Mouse (Mus musculus) cerebellum, postnatal 36 days (tissue): Measurements from ENCODE around the gene Arhgap19.

ENCODE experiments used
- DNase-seq, 2 experiments: peaks; one replicate each; pipeline ENCODE4 v3.0.0; 2021 to 2022; ENCODE audit warnings: mixed read lengths in 2 of 2

Arhgap19 gene

GRCm38 (mm10) chr19:41831101-41831570, 29.3 kb upstream of the Arhgap19 start:
- DNase-seq: peak; percentile 55 to 64

DNA sequence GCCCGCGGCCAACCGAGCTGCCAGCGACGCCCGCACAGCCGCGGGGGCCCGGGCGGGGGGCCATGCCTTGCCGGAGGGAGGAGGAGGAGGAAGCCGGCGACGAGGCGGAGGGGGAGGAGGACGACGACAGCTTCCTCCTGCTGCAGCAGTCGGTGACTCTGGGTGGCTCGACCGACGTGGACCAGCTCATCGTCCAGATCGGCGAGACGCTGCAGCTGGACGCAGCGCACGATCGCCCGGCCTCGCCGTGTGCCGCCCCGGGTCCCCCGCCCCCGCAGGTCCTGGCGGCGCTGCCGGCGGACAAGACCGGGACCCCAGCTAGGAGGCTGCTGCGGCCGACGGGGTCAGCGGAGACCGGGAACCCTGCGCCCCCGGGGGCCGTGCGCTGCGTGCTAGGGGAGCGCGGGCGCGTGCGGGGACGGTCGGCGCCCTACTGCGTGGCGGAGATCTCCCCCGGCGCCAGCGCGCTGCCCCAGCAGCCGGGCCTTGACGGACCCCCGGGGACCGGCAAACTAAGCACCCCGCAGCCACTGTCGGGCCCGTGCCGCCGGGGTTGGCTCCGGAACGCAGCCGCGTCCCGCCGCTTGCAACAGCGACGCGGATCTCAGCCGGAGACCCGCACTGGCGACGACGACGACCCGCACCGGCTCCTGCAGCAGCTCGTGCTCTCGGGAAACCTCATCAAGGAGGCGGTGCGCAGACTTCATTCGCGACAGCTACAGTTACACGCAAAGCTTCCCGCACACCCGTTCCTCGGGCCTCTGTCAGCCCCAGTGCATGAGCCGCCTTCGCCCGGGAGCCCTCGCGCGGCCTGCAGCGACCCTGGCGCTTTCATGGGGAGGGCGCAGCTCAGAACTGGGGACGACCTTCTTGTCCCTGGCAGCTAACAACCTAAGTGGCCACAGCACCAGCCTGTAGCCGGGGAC, 28.5 kb upstream of the Arhgap19 start:
- peak; percentile 46 to 60 for DNase-seq

- peak; percentile 97 for DNase-seq
Observed at GRCm38 (mm10) chr19:41829381-41830105, 27.7 kb upstream of the Arhgap19 start, which contains the start of gene Frat1. Gene Frat1 (plus strand): TSS chr19:41829970.

DNA sequence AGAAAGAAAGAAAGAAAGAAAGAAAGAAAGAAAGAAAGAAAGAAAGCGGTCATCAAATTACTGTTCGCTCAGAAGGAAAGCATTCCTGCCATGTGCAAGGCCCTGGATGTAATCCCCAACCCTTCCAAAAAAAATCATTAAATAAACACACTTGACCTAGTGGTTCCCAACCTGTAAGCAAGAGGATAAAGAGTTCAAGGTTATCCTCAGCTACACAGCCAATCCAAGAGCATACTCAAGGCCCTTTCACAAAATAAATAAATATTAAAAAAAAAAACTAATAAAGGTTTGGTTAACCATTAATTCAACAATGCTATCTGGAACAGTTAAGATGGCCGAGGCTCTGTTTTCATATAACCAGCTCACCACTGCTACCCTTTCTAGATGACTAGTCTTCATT, 27.1 kb upstream of the Arhgap19 start:
- no peak for DNase-seq

DNA sequence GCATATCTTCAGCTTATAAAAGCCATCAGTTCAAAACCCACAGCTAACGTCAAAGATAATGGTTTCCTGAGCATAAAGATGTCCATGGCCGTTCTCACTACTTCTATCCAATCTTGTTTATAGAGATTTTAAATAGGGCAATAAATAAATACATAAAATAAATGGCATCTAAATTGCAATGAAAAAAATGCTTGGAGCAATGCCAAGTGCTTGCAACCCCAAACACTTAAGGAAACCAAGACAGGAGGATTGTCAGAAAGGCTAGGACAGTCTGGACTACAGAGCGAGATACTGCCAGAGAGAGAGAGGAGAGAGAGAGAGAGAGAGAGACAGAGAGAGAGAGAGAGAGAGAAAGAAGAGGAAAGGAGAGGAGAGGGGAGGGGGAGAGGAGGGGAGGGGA, 24.7 kb upstream of the Arhgap19 start:
- DNase-seq: no peak

DNA sequence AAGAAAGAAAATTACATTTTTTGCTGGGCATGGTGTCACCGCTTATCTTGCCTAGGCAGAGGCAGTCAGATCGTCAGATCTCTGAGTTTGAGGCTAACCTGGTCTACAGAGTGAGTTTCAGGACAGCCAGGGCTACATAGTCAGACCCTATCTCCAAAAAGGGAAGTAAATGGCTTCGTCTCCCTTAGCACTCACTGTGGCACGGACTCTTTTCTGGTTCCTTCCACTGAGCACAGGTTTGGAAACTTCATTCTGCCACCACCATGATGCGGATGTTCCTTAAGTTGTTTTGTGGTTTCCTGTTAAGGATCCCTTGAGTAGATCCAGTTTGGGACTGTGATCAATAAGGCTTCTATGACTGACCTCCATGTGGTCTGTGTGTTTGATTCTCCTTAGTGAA, 23.1 kb upstream of the Arhgap19 start:
- no peak for DNase-seq

- DNase-seq: no peak
Observed at GRCm38 (mm10) chr19:41822589-41822988, 20.7 kb upstream of the Arhgap19 start.

- no peak for DNase-seq
Observed at GRCm38 (mm10) chr19:41821436-41821835, 19.6 kb upstream of the Arhgap19 start.

DNA sequence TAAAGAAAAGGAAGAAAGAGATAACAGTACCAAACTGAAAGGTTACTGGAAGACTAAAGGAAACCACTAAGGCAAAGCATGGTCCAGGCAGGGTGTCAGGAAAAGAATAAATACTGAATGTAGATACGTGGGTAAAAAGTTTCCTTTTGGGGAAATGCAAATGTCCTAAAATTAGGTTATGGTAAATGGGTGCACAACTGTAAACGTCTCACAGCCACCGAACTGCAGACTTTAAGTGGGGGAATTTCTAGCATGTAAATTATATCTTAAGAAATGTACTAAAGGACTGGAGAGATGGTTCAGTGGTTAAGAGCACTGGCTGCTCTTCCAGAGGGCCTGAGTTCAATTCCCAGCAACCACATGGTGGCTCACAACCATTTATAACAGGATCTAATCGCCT, 16.9 kb upstream of the Arhgap19 start:
- no peak for DNase-seq

- DNase-seq: no peak
Observed at GRCm38 (mm10) chr19:41817325-41817724, 15.5 kb upstream of the Arhgap19 start.

GRCm38 (mm10) chr19:41816915-41817314, 15.1 kb upstream of the Arhgap19 start:
- DNase-seq: no peak

DNA sequence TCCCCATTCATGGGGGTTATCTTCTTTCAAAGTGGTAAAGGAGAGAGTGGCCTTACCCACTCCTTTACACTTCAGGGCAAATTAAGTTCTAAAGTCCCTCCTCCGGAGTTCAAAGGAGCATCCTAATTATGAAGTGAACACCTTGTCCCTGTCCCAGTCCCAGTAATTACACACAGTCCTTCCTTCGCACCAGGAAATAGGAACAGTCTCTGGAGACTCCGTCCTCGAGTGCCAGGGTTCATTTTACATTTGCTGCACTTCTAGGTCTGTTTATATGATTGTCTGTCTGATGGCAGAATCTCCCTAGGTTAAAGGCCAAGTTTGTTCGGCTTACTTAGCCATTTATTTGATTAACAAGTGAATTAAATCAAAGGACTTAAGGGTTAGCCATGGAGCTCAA, 14.6 kb upstream of the Arhgap19 start:
- no peak for DNase-seq

DNA sequence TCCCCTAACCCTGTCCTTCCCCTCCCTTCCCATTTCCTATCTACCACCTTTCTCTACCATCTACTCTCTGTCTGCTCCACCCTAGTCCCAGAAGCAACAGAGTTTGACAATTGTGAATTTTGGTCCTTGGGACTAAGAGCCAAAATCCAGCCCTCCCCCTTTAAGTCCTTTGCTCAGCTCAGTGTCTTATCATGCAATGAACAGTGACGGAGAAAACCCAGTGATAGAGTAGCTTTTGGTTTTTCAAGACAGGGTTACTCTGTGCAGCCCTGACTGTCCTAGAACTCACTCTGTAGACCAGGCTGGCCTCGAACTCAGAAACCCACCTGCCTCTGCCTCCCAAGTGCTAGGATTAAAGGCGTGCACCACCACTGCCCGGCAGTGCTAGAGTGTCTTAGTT, 11.5 kb upstream of the Arhgap19 start:
- no peak for DNase-seq

- no peak for DNase-seq
Observed at GRCm38 (mm10) chr19:41812525-41812924, 10.7 kb upstream of the Arhgap19 start.

GRCm38 (mm10) chr19:41810074-41810473, 8.2 kb upstream of the Arhgap19 start:
- DNase-seq: no peak

GRCm38 (mm10) chr19:41808104-41808634, 6.3 kb upstream of the Arhgap19 start:
- DNase-seq: no peak

- DNase-seq: no peak
Observed at GRCm38 (mm10) chr19:41807497-41807896, 5.7 kb upstream of the Arhgap19 start.

- DNase-seq: no peak
Observed at GRCm38 (mm10) chr19:41805831-41806230, 4.0 kb upstream of the Arhgap19 start.

DNA sequence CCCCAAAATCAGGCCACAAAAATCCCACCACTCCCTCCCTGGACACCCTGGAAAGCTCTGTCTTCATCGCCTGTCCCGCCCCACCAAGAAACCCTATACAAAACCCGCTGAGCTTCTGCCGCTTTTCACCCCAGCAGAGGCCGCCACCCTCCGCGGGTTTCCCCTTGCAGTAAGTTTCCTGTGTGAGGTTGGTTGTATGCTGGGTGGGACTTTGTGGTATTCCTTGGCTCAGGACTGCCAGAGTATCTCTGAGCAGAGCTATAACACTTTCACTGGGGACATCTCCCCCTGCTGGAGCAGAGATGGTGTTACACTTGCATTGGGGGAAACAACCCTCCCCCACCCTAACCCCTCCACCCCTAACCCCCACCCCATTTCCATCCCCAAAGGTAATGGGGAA, 1.5 kb upstream of the Arhgap19 start:
- no peak for DNase-seq

- peak in 1 of 2 experiments; percentile 25 for DNase-seq
Observed at GRCm38 (mm10) chr19:41800986-41801741, 683 bp downstream of the Arhgap19 start.

- DNase-seq: no peak
Observed at GRCm38 (mm10) chr19:41800451-41800850, 1.4 kb downstream of the Arhgap19 start.

GRCm38 (mm10) chr19:41797536-41797935, 4.3 kb downstream of the Arhgap19 start:
- DNase-seq: no peak
